Mouse (Mus musculus) kidney, embryonic 14.5 days (tissue): Measurements from ENCODE around the gene Mrpl9. TPM values are rescaled to one million over a fixed set of nuclear protein-coding genes. Genes with fewer than 3 reads are reported as not detected.

Experiments
- ATAC-seq: fragments of 200-750 bp; cut with Nextera tagmentation; 2 replicates; pipeline ENCODE4 v1.8.0; 2017; ENCODE audit warnings: moderate number of reproducible peaks, mild to moderate bottlenecking, moderate TSS enrichment, moderate library complexity; ENCODE audit not compliant: low FRiP score, low TSS enrichment
- H3K27ac ChIP-seq: fragments of 300-500 bp; sonication (generic); 2 replicates; pipeline ENCODE4 v1.5.1; 2014; ENCODE audit warnings: low read depth, mild to moderate bottlenecking, low read length, moderate library complexity, mixed read lengths
- H3K27me3 ChIP-seq: fragments of 300-500 bp; sonication (generic); 2 replicates; pipeline ENCODE4 v1.6.1; 2014; ENCODE audit warnings: mild to moderate bottlenecking, low read length; ENCODE audit not compliant: control insufficient read depth, insufficient read depth
- H3K36me3 ChIP-seq: fragments of 300-500 bp; sonication (generic); 2 replicates; pipeline ENCODE4 v1.6.1; 2014; ENCODE audit warnings: low read length, mixed read lengths; ENCODE audit not compliant: control insufficient read depth, insufficient read depth
- H3K4me1 ChIP-seq: fragments of 300-500 bp; sonication (generic); 2 replicates; pipeline ENCODE4 v1.6.1; 2014; ENCODE audit warnings: low read length, mixed read lengths; ENCODE audit not compliant: control insufficient read depth, insufficient read depth
- H3K4me2 ChIP-seq: fragments of 300-500 bp; sonication (generic); replicated peaks from 2 replicates; pipeline ENCODE4 v1.6.1; 2014; ENCODE audit warnings: low read depth, mild to moderate bottlenecking, low read length
- H3K4me3 ChIP-seq: fragments of 300-500 bp; sonication (generic); 2 replicates; pipeline ENCODE4 v1.5.1; 2014; ENCODE audit warnings: mild to moderate bottlenecking, low read length
- H3K9ac ChIP-seq: fragments of 300-500 bp; sonication (generic); 2 replicates; pipeline ENCODE4 v1.6.1; 2014; ENCODE audit warnings: low read depth, mild to moderate bottlenecking, low read length, moderate library complexity
- H3K9me3 ChIP-seq: fragments of 300-500 bp; sonication (generic); 2 replicates; pipeline ENCODE4 v1.6.1; 2016; ENCODE audit warnings: low read length; ENCODE audit not compliant: control insufficient read depth
- WGBS: fragments of 180-500 bp; shearing (Covaris S2); extraction: QIAGEN DNeasy Blood & Tissue Kit; methylation state at CpG from one replicate; pipeline ENCODE4 v1.1.7; 2014; 5-methylcytosine and 5-hydroxymethylcytosine counted together
- polyA plus RNA-seq: library from polyadenylated mRNA; unstranded; fragments of >200 nt; fragmentation: Nextera tagmentation; extraction: Ambion mirVana; gene quantifications from 2 replicates; pipeline ENCODE4 v1.2.1, GENCODE M21; 2014

Mrpl9 gene
- polyA plus RNA-seq, 1 experiment from 2014 or later, result 73.7 TPM

DNA sequence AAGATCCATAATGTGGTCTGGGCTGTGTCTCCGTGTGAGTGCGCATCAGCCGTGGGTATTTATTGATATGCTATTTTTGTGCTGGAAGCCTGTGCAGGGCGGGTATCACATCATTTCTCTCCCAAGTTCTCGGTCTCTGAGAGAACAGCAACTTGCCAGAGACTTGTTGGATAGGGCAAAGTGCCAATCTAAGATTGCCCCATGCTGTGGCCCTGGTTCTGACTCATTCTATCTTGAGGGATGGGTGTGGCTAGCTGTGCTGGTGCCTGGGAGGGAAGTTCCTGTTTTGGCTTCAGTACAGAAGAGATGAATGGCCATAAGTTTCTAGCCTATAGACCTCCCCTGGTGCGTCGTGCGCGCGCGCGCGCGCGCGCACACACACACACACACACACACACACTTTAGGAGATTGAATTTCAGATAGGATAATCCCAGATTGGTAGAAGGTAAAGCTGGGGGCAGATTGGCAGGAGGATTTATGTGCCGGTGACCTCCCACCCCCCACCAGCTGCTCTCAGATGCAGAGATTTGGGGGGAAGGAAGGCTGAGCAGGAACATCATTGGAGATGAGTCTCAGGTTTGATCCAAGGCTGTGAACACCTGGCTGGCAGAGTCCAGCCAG is 39.8 kb downstream of the Mrpl9 start:
- Histone ChIP-seq H3K9ac (no peak overlapping the region), H3K4me2 (no peak overlapping the region), H3K36me3 (no peaks in the 10 kb centered on the region), H3K27ac (no peak overlapping the region), H3K4me1 (0 out of 2 replicates have a peak, but pooled peaks cover 3% of the 10 kb centered on the region), H3K4me3 (no peak overlapping the region), H3K9me3 (no peaks in the 10 kb centered on the region), H3K27me3 (peaks cover 20% of the 10 kb centered on the region)
- no peak for ATAC-seq
- WGBS, result 88% methylated on average over 17 of the region's 17 CpGs

DNA sequence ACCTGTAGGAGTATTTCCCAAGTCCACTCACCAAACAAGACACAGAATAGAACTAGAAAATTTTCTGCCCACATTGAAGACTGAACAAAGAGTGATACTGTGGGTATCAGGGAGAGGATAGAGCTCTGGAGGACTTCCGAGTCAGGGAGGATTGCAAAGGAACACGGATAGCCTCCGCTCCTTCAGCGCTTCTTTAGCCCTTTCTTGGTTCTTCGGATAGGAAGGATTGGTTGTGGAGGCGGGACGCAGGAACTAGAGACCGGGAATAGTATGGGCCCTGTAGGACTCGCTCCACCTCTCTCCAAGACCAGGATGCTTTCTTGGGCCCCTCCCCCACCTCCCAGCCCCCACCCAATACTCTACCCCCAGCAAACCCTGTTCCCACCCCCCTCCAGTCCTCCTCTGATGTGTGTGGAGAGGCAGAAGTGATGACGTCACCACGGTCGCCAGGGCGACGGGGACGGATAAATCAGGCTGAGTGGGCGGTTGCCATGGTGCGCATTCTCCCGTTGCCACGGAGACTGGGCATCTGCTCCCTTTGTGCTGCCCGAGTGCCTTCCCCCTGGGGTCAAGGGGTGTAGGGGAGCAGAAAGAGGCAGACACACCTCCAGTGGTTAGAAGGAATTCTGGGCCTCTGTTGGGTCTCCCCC is 40.8 kb downstream of the Mrpl9 start:
- H3K27ac ChIP-seq, result no peak overlapping the region
- no peak overlapping the region for H3K4me3 ChIP-seq
- no peak overlapping the region for H3K4me2 ChIP-seq
- no peak overlapping the region for H3K9ac ChIP-seq
- H3K27me3 ChIP-seq, result peaks cover 13% of the 10 kb centered on the region
- no peaks in the 10 kb centered on the region for H3K9me3 ChIP-seq
- H3K4me1 ChIP-seq, result 0 out of 2 replicates have a peak, but pooled peaks cover 3% of the 10 kb centered on the region
- no peak; the same call in 1 of the 2 replicates for ATAC-seq
- WGBS, result 27% methylated on average over 20 of the region's 20 CpGs
- H3K36me3 ChIP-seq, result no peaks in the 10 kb centered on the region

DNA sequence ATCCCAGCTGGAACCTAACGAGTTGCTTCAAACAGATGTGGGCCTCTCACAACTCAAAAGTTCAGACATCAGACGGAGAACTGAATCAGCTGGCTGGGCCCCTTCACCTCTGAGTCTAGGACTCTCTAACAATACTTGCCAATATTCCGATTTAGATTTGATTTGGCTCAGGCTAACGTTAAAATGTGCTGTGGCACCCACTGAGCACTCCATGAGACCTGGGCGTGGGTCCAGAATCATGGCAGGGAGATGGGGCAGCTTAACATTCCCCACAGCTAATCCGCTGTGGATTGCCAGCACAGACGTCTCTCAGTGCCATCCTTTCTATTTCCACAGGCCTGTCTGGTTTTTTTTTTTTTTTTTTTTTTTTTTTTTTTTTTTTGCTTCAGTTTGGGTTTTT is 42.8 kb downstream of the Mrpl9 start:
- WGBS, result 74% methylated on average over 7 of the region's 7 CpGs

DNA sequence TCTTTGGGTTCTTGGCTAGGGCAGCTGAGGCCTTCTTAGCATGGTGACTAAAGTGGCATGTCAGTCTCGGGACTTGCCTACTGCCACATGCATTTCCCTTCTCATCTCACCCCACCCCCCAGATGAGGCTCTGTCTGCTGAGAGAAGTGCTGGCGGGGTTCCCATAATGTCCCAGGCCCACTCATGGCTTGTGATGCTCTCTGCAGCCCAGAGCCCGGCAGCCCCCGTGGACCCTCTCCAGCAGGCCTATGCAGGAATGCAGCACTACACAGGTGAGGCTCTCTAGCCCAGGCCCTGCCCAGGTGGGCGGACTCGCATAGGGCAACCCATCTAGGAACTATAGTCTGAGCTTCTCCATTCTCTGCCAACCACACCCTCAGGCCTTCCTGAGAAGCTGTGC is 44.5 kb downstream of the Mrpl9 start:
- Histone ChIP-seq H3K9me3 (no peaks in the 10 kb centered on the region), H3K4me1 (no peaks in the 10 kb centered on the region), H3K4me2 (no peak overlapping the region), H3K27me3 (no peaks in the 10 kb centered on the region), H3K27ac (no peak overlapping the region), H3K4me3 (no peak overlapping the region), H3K36me3 (no peaks in the 10 kb centered on the region), H3K9ac (no peak overlapping the region)
- WGBS, result 82% methylated on average over 6 of the region's 6 CpGs
- ATAC-seq, result no peak

More for the DNA sequence above, 42.8 kb downstream of the Mrpl9 start:
- Histone ChIP-seq H3K9ac (no peak overlapping the region), H3K36me3 (no peaks in the 10 kb centered on the region), H3K27me3 (no peaks in the 10 kb centered on the region), H3K4me1 (no peaks in the 10 kb centered on the region), H3K27ac (no peak overlapping the region), H3K4me2 (no peak overlapping the region), H3K9me3 (no peaks in the 10 kb centered on the region), H3K4me3 (no peak overlapping the region)
- ATAC-seq, result no peak

DNA sequence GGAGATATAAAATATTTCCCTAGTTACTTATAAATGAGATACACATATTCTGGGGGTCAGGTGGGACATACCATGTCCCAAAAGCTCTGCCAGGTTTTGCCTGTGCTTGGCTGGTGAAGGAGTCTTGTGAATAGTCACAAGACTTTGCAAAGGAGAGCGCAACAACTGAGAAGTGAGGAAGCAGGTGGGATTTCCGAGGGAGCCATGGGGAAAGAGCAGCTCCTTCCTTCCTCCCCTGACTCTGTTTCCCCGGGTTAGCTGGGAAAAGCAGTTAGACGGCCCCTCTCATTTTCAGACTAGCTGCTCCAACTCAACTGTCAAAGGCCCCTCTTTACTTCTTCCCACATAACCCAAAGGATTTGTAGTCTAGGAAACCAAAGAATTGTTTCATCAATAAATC is 54.0 kb downstream of the Mrpl9 start:
- H3K36me3 ChIP-seq, result peaks cover 40% of the 10 kb centered on the region; the same call in 1 of the 2 replicates
- 87% methylated on average over 4 of the region's 4 CpGs for WGBS

More for the DNA sequence above, 54.0 kb downstream of the Mrpl9 start:
- Histone ChIP-seq H3K9ac (no peak overlapping the region), H3K27ac (no peak overlapping the region), H3K27me3 (no peaks in the 10 kb centered on the region), H3K9me3 (no peaks in the 10 kb centered on the region), H3K4me1 (no peaks in the 10 kb centered on the region), H3K4me3 (no peak overlapping the region), H3K4me2 (no peak overlapping the region)
- ATAC-seq, result no peak

Other genes starting within 250 kb of the Mrpl9 start
- not detected in 2 replicates for gene Gm5286, start 246.6 kb upstream of the Mrpl9 start, polyA plus RNA-seq
- not detected in 2 replicates for gene Gm4778, start 179.3 kb upstream of the Mrpl9 start, polyA plus RNA-seq
- gene Them4, start 133.2 kb upstream of the Mrpl9 start, polyA plus RNA-seq, result 10.2 and 12.0 TPM in 2 replicates
- not detected in 2 replicates for gene Them5, start 101.2 kb upstream of the Mrpl9 start, polyA plus RNA-seq
- gene C2cd4d, start 80.9 kb upstream of the Mrpl9 start, polyA plus RNA-seq, result 1.0 and 1.5 TPM in 2 replicates
- gene Rorc, start 70.5 kb upstream of the Mrpl9 start, polyA plus RNA-seq, result 3.4 and 6.1 TPM in 2 replicates
- gene Lingo4, start 44.8 kb upstream of the Mrpl9 start, polyA plus RNA-seq, result 0.17 and 0.24 TPM in 2 replicates
- 13.1 and 13.3 TPM in 2 replicates for gene Tdrkh, start 30.0 kb upstream of the Mrpl9 start, polyA plus RNA-seq
- gene Oaz3, start 597 bp downstream of the Mrpl9 start, polyA plus RNA-seq, result 0.28 and 0.40 TPM in 2 replicates
- 0.34 and 0.53 TPM in 2 replicates for gene Celf3, start 35.0 kb downstream of the Mrpl9 start, polyA plus RNA-seq
- gene Riiad1, start 37.0 kb downstream of the Mrpl9 start, polyA plus RNA-seq, result 0.91 and 1.7 TPM in 2 replicates
- 31.8 and 38.7 TPM in 2 replicates for gene Snx27, start 139.4 kb downstream of the Mrpl9 start, polyA plus RNA-seq
- gene Gm10972, start 199.8 kb downstream of the Mrpl9 start, polyA plus RNA-seq, result not detected in 2 replicates
- gene Tuft1, start 215.6 kb downstream of the Mrpl9 start, polyA plus RNA-seq, result 5.0 and 6.7 TPM in 2 replicates